Mouse (Mus musculus) 3T3-L1 (cell line): Measurements from ENCODE around the gene Dmxl2.

Source experiments
- DNase-seq: peaks from one replicate; pipeline ENCODE4 v3.0.0-alpha.2; 2015; ENCODE audit warnings: low read depth, low spot score

Dmxl2 gene

GRCm38 (mm10) chr9:54501453-54502110, at the start of gene Dmxl2:
Gene Dmxl2, minus strand, starts transcription at chr9:54501626.
- peak; percentile 65 for DNase-seq

- DNase-seq, result no peak
Observed at GRCm38 (mm10) chr9:54549433-54549832, 48.0 kb upstream of the Dmxl2 start.

GRCm38 (mm10) chr9:54547536-54547935, 46.1 kb upstream of the Dmxl2 start:
- peak; percentile 51 for DNase-seq

GRCm38 (mm10) chr9:54544954-54545315, 43.5 kb upstream of the Dmxl2 start:
- no peak for DNase-seq

GRCm38 (mm10) chr9:54544212-54544953, 43.0 kb upstream of the Dmxl2 start:
- DNase-seq, result no peak

- no peak for DNase-seq
Observed at GRCm38 (mm10) chr9:54540801-54541200, 39.4 kb upstream of the Dmxl2 start.

GRCm38 (mm10) chr9:54538684-54539083, 37.3 kb upstream of the Dmxl2 start, which contains the start of gene Sh2d7:
Gene Sh2d7, plus strand, starts transcription at chr9:54538984.
- no peak for DNase-seq

- DNase-seq, result no peak
Observed at GRCm38 (mm10) chr9:54538244-54538643, 36.8 kb upstream of the Dmxl2 start.

GRCm38 (mm10) chr9:54537480-54537879, 36.1 kb upstream of the Dmxl2 start:
- no peak for DNase-seq

GRCm38 (mm10) chr9:54537030-54537429, 35.6 kb upstream of the Dmxl2 start:
- DNase-seq, result no peak

- DNase-seq, result no peak
Observed at GRCm38 (mm10) chr9:54536236-54536635, 34.8 kb upstream of the Dmxl2 start.

GRCm38 (mm10) chr9:54533975-54534374, 32.5 kb upstream of the Dmxl2 start:
- no peak for DNase-seq

GRCm38 (mm10) chr9:54532926-54533325, 31.5 kb upstream of the Dmxl2 start:
- no peak for DNase-seq

- DNase-seq, result no peak
Observed at GRCm38 (mm10) chr9:54531421-54531820, 30.0 kb upstream of the Dmxl2 start.

GRCm38 (mm10) chr9:54530836-54531235, 29.4 kb upstream of the Dmxl2 start:
- no peak for DNase-seq

- no peak for DNase-seq
Observed at GRCm38 (mm10) chr9:54529950-54530349, 28.5 kb upstream of the Dmxl2 start.

GRCm38 (mm10) chr9:54527694-54528093, 26.3 kb upstream of the Dmxl2 start:
- peak; percentile 28 for DNase-seq

GRCm38 (mm10) chr9:54520286-54520685, 18.9 kb upstream of the Dmxl2 start:
- DNase-seq, result no peak

GRCm38 (mm10) chr9:54518921-54519320, 17.5 kb upstream of the Dmxl2 start:
- no peak for DNase-seq

- DNase-seq, result no peak
Observed at GRCm38 (mm10) chr9:54515991-54516390, 14.6 kb upstream of the Dmxl2 start.

GRCm38 (mm10) chr9:54502873-54503272, 1.4 kb upstream of the Dmxl2 start:
- no peak for DNase-seq

GRCm38 (mm10) chr9:54502111-54502495, 677 bp upstream of the Dmxl2 start:
- DNase-seq, result no peak

GRCm38 (mm10) chr9:54500832-54501452, 484 bp downstream of the Dmxl2 start:
- peak; percentile 5 for DNase-seq
